Mouse (Mus musculus): Measurements from ENCODE around the gene Mansc1. TPM values are rescaled to one million over a fixed set of nuclear protein-coding genes. Genes with fewer than 3 reads are reported as not detected.

Mansc1 gene
- polyA plus RNA-seq, 2 experiments, result 2.3 to 2.6 TPM

DNA sequence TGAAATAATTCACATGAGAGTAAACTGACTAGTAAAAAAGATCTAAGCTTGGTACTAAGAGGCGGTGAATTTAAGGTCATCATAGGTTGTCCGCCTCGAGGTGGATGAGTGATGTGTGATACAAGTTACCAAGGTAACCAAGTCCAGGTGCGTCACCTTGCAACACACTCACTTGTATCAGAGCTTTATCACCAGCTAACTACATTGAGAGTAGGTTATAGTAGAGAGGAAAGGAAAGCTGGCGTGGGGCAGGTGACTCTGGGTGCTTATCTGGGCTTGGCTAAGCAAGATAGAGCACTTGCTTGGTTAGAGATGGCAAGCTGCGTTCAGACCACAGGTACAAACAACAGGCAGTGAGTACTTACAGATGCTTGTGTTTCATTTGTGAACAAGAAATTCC lies 14.5 kb upstream of the Mansc1 start:
- Histone ChIP-seq H3K36me3 (ENCODE audit: control insufficient read depth, insufficient read depth, low read length) (no peaks in the 10 kb centered on the region), H3K4me3 (replicated peaks; ENCODE audit: low read length) (no peak overlapping the region), H3K4me2 (replicated peaks; ENCODE audit: low read depth, low read length, severe bottlenecking) (no peak overlapping the region), H3K27ac (replicated peaks; ENCODE audit: low read depth, low read length) (no peak overlapping the region), H3K9ac (ENCODE audit: low read depth, low read length, severe bottlenecking) (no peak overlapping the region), H3K4me1 (ENCODE audit: control insufficient read depth, insufficient read depth, low read length) (no peaks in the 10 kb centered on the region), H3K27me3 (ENCODE audit: control insufficient read depth, insufficient read depth, low read length) (no peaks in the 10 kb centered on the region), H3K9me3 (ENCODE audit: control insufficient read depth, low read length) (no peaks in the 10 kb centered on the region)
- DNase-seq (ENCODE audit: low spot score), result no peak
- 88% methylated on average over 6 of the region's 6 CpGs for WGBS
- no peak for ATAC-seq (ENCODE audit: low FRiP score, low read depth)
- no peak for TF ChIP-seq POLR2A (IDR thresholded peaks at IDR 0.05; ENCODE audit: borderline replicate concordance, extremely low read depth, insufficient read depth, insufficient read length)

DNA sequence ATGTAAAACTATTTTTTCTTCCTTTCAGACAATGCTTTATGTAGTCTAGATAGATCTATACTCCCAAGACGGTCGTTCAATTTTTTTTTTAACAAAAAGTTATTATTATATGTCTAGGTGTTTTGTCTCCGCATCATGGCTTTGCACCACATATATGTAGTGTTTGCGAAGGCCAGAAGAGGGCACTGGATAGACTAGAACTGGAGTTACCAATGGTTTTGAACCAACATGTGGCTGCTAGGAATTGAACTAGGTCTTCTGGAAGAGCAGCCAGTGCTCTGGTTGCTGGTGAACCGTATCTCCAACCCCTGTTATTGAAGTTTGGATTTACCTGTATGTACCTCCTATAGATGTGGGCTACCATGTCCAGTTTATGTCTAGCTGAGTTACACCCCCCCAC lies 11.0 kb upstream of the Mansc1 start:
- Histone ChIP-seq H3K9me3 (ENCODE audit: control insufficient read depth, low read length) (no peaks in the 10 kb centered on the region), H3K4me2 (replicated peaks; ENCODE audit: low read depth, low read length, severe bottlenecking) (no peak overlapping the region), H3K4me1 (ENCODE audit: control insufficient read depth, insufficient read depth, low read length) (0 out of 2 replicates have a peak, but pooled peaks cover 3% of the 10 kb centered on the region), H3K27ac (replicated peaks; ENCODE audit: low read depth, low read length) (no peak overlapping the region), H3K27me3 (ENCODE audit: control insufficient read depth, insufficient read depth, low read length) (no peaks in the 10 kb centered on the region), H3K9ac (ENCODE audit: low read depth, low read length, severe bottlenecking) (no peak overlapping the region), H3K36me3 (ENCODE audit: control insufficient read depth, insufficient read depth, low read length) (no peaks in the 10 kb centered on the region), H3K4me3 (replicated peaks; ENCODE audit: low read length) (no peak overlapping the region)
- no peak for DNase-seq (ENCODE audit: low spot score)
- TF ChIP-seq POLR2A (IDR thresholded peaks at IDR 0.05; ENCODE audit: borderline replicate concordance, extremely low read depth, insufficient read depth, insufficient read length), result no peak
- no peak for ATAC-seq (ENCODE audit: low FRiP score, low read depth)
- 89% methylated on average over 5 of the region's 5 CpGs for WGBS

DNA sequence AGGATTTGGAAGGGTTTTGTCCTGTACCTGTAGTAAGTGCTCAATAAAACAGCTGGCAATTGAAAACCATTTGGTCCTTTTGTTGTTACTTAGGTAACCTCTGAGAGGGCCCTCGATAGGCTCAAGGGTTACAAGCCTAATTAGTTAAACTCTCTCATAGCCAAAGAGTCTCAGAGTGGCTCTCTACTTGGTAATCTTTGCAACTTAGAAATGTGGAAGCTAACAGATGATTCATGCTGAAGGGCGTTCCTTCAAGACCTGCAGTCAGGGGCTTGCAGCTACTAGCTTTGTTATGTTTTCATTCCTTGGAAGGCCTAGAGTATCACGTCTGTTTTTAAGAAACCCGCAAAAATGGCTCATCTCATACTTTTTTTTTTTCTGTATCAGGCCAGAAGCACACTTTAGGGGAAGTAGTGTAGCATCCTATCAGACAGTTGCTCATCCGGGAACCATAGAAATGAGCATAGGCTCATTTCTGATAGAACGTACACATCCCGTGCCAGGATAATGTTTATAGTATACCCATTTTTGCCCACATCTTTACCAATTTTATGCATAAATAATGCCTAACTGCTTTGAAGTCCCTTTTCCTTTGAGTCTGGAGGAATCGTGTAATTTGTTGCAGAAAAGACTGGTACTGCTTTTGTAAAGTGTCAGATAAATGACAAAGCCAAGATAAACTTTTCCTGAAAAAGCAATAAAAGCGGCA lies 9.6 kb upstream of the Mansc1 start:
- Histone ChIP-seq H3K4me2 (replicated peaks; ENCODE audit: low read depth, low read length, severe bottlenecking) (peak overlapping the region; percentile 79), H3K9me3 (ENCODE audit: control insufficient read depth, low read length) (no peaks in the 10 kb centered on the region), H3K9ac (ENCODE audit: low read depth, low read length, severe bottlenecking) (peak overlapping the region; percentile 81; the same call in 1 of the 2 replicates), H3K4me1 (ENCODE audit: control insufficient read depth, insufficient read depth, low read length) (0 out of 2 replicates have a peak, but pooled peaks cover 3% of the 10 kb centered on the region), H3K27ac (replicated peaks; ENCODE audit: low read depth, low read length) (no peak overlapping the region), H3K4me3 (replicated peaks; ENCODE audit: low read length) (peak overlapping the region; percentile 87), H3K27me3 (ENCODE audit: control insufficient read depth, insufficient read depth, low read length) (no peaks in the 10 kb centered on the region), H3K36me3 (ENCODE audit: control insufficient read depth, insufficient read depth, low read length) (no peaks in the 10 kb centered on the region)
- TF ChIP-seq POLR2A (IDR thresholded peaks at IDR 0.05; ENCODE audit: borderline replicate concordance, extremely low read depth, insufficient read depth, insufficient read length), result no peak
- DNase-seq (ENCODE audit: low spot score) (no peak), ATAC-seq (ENCODE audit: low FRiP score, low read depth) (no peak)
- 72% methylated on average over 9 of the region's 9 CpGs for WGBS

DNA sequence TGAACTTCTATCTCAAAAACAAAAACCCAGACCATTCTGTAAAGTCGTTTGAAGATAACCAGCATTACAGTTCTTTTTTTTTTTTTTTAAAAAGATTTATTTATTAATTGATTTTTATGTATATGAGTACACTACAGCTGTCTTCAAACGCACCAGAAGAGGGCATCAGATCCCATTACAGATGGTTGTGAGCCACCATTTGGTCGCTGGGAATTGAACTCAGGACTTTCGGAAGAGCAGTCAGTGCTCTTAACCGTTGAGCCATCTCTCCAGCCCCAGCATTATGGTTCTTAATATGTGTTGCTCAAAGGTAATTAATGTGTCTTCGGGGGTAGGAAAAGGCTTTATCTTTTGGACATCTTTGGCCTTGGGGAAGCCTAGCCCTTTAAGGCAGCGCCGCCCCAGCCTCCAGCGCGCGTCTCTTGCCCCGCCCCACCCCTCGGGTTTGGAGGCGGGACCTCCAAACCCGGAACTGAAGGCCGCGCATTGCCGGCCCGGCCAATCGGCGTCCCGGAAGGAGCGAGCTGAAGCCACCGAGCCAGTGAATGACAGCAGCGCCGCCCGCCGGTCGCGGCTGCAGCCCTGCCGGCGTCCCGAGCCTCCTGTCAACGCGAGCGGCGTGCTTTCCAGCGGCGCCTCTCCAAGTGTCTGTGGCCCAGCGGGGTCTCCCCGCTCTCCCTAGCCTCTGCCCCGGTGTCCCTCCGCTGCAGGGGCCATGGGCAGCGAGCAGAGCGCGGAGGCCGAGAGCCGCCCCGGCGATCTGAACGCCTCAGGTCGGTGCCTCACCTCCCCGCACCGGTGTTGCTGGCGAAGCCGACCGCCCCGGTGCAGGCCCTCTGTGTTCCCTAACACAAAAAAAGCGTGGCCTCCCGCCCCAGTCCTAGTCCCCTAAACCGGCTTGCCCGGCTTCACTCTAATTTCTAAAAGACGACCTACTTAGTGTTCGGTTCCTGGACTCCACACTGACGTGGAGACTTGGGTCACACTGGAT lies 8.5 kb upstream of the Mansc1 start:
- 3% methylated on average over 30 of the region's 65 CpGs for WGBS
- H3K4me2 ChIP-seq (replicated peaks; ENCODE audit: low read depth, low read length, severe bottlenecking), result peak overlapping the region; percentile 79
- ATAC-seq (ENCODE audit: low FRiP score, low read depth) (peak; percentile 99), DNase-seq (ENCODE audit: low spot score) (peak; percentile 94)
- H3K9me3 ChIP-seq (ENCODE audit: control insufficient read depth, low read length), result no peaks in the 10 kb centered on the region
- no peaks in the 10 kb centered on the region for H3K27me3 ChIP-seq (ENCODE audit: control insufficient read depth, insufficient read depth, low read length)
- H3K36me3 ChIP-seq (ENCODE audit: control insufficient read depth, insufficient read depth, low read length), result no peaks in the 10 kb centered on the region
- peak overlapping the region; percentile 87 for H3K4me3 ChIP-seq (replicated peaks; ENCODE audit: low read length)
- peak overlapping the region; percentile 81 for H3K9ac ChIP-seq (ENCODE audit: low read depth, low read length, severe bottlenecking)
- 0 out of 2 replicates have a peak, but pooled peaks cover 3% of the 10 kb centered on the region for H3K4me1 ChIP-seq (ENCODE audit: control insufficient read depth, insufficient read depth, low read length)
- peak overlapping the region; percentile 55; the same call in 1 of the 2 replicates for H3K27ac ChIP-seq (replicated peaks; ENCODE audit: low read depth, low read length)
- TF ChIP-seq POLR2A (IDR thresholded peaks at IDR 0.05; ENCODE audit: borderline replicate concordance, extremely low read depth, insufficient read depth, insufficient read length), result 0 out of 2 replicates have a peak, but pooled peaks have one; percentile 21

DNA sequence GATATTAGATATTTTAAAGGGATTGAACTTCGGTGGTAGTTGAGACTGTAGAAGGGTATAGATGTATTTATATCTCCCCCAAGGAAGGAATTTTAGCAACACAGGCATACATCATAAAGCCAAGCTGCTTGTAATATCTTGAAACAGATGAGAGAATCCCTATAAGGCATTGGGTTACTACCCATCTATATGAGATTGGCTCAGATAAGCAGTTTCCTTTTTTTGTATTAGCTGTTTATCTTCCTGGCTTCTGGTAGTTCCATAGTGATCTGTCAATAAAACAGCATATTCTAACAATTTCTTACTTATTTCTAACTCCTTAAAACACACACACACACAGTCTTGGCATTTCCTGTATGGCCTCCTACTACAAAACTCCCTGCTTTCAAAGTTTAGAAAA lies 7.6 kb upstream of the Mansc1 start:
- ATAC-seq (ENCODE audit: low FRiP score, low read depth), result no peak
- WGBS, result 66% methylated on average over 1 of the region's 1 CpGs
- no peaks in the 10 kb centered on the region for H3K27me3 ChIP-seq (ENCODE audit: control insufficient read depth, insufficient read depth, low read length)

More for the DNA sequence above, 7.6 kb upstream of the Mansc1 start:
- Histone ChIP-seq H3K4me2 (replicated peaks; ENCODE audit: low read depth, low read length, severe bottlenecking) (no peak overlapping the region), H3K4me3 (replicated peaks; ENCODE audit: low read length) (no peak overlapping the region), H3K9ac (ENCODE audit: low read depth, low read length, severe bottlenecking) (no peak overlapping the region), H3K27ac (replicated peaks; ENCODE audit: low read depth, low read length) (no peak overlapping the region), H3K9me3 (ENCODE audit: control insufficient read depth, low read length) (no peaks in the 10 kb centered on the region), H3K36me3 (ENCODE audit: control insufficient read depth, insufficient read depth, low read length) (no peaks in the 10 kb centered on the region), H3K4me1 (ENCODE audit: control insufficient read depth, insufficient read depth, low read length) (0 out of 2 replicates have a peak, but pooled peaks cover 3% of the 10 kb centered on the region)
- DNase-seq (ENCODE audit: low spot score), result no peak
- no peak for TF ChIP-seq POLR2A (IDR thresholded peaks at IDR 0.05; ENCODE audit: borderline replicate concordance, extremely low read depth, insufficient read depth, insufficient read length)
